Mouse (Mus musculus) spleen, adult 18-20 months (tissue): ENCODE results near the gene Vrk1.

Source experiments
- DNase-seq, 2 experiments: peaks; one replicate each; pipeline ENCODE4 v3.0.0; 2022; ENCODE audit warnings: mixed read lengths in 2 of 2

Vrk1 gene

DNA sequence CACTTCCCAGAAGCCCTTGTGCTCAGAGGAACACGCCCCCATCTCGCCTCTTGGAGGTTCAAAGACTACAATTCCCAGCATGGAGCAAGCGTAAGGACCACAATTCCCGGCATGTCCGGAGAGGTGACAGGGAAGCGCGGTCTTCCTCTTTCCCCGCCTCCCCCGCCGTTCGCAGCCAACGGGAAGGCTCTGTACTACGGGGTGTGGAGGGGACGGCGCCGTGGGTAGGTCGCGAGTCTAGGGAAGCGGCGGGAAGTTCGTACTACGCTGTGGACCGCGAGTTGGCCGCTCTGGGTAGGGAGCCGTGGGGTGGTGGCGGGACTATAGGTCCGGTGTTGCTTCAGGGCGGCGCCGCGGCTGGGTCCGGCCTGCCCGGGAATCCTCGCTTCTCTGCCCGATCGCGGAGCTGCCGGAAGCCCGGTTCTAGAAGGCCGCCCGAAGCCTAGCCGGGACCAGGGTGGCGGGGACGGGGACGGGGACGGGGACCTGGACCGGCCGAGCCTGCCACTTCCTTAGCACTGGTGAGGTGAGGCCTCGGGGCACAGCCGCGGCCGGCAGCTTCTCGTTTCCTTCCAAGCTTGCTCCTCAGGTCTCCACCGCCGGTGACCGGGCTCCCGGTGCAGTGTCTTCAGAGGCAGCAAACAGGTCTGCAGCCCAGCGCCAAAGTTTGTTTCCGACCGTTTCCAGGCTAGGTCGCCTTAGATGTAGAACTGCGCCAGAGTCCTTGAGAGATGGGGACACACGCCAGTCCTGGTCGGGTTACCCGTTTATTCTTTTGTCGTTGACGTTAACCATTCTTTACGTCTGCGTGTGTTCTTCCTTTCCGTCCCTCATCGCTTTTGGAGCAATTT lies at the start of gene Vrk1:
Gene Vrk1, plus strand, starts transcription at position 164 of the 851 bp plus-strand sequence.
- DNase-seq, result peak; percentile 85 to 92

DNA sequence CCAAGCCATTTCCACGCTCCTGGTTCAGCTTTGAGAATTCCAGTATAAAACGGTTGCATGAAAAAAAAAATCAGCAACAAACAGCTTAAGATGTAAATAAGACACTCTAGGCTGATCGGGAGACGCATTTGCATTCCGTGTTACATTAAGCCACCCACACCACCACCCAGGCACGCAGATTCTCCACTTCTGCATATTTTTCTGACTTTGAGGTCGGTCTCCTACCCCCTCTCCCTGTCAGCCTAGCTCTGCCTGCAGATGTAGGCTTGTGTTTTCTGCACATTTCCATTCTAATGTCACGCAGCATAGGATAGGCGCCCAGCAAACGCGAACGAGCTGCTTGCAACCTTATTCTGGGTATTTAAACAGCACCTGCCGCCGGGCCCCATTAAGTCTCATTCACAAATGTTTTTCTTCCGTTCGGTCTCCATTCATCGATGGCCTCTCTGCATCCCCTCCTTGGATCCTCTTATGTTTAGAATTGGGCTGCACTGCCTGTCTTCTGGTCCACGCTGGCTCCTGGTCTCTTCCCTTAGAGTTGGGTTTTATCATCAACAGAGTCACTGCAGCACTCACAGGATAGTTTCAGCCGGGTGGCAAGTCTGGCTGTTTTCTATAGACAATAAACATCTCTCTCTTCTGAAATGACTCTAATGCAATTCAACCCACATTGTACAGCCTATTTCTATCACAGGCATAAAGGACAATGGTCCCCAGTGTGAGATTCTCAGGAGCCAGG lies 49.3 kb upstream of the Vrk1 start:
- DNase-seq, result no peak

DNA sequence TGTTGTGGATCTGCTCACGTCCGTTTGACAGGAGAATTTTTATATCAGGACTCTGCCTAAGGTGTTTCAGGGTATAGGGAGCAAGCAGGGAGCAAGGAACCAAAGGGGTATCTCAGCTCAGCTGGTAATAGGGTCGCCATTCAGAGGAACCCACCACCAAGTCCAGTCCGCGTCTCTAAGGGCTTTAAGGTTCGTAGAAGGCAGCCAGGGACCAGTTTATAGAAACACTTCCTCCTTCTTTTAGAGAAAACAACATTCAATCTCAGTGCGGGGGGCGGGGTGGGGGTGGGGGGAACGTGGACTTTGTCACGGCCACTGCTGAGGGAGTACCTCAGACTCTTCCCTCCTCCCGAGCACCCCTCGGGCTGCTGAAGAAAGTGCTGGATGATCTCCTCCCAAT lies 48.4 kb upstream of the Vrk1 start:
- no peak for DNase-seq

DNA sequence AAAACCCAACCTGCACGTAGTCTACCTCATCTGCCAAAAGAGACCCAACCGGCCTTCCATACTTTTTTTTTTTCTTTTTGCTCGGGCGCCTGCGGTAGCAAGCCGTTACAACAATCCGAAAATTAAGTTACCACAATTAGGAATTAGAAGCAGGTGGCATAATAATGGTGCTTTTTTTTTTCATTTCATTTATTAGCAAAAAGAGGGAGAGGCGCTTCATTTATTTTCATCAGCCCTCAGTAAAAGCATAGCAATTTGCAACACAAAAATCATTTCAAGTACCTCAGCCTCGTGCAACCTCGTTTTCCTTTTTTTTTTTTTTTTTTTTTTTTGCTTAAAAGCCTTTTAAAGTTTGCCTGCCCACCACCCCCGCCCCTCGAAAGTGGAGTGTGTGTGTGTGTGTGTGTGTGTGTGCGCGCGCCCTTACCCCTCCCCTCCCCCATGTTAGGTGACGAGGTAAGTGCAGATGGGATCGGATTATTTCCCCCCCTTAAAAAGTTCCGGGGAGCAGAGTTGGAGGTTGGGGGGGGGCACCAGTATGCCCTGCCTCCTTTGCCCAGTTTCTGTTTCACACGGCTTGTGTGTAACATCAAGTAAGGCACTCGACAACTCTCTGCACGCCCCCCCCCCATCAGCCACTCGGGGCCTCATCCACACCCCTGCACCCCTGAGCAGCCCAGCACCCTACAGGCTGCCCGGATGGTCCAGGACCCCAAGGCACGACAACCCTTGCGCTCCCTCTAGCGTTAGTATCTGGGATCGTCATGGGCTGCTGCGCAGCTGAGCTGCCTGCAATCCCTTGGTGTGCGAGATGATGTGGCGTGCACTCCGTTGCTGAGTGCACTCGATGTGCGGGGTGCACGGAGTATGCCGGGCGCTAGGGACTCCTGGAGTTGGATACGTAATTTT lies 47.7 kb upstream of the Vrk1 start:
- DNase-seq, result peak; percentile 72 to 84

DNA sequence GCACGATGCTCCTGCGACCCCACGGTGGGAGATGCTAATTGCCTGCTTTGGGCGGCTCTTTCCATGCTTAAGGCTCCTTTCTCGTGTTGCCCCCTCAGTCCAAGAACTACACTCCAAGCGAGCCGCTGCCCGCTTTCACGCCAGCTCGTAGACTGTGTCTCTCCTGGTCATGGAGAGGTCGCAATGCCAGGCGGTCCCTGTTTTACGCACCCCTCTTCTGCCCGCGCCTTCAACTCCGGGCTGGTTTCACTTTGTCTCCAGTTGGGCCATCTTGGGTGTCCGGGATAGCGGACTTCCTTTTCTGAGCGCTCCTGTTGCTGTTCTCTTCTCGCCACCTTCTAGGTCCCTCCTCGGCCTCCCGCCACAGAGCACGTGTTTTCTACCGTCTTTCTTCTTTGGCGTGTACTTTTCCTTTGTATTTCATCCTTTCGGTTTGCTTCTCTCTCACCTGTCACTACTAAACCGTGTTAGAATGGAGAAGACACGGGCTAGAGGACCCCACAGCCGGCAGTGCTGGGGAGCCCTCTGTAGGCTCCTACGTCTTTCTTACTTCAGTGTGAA lies 46.9 kb upstream of the Vrk1 start:
- peak in 1 of 2 experiments; percentile 34 for DNase-seq

DNA sequence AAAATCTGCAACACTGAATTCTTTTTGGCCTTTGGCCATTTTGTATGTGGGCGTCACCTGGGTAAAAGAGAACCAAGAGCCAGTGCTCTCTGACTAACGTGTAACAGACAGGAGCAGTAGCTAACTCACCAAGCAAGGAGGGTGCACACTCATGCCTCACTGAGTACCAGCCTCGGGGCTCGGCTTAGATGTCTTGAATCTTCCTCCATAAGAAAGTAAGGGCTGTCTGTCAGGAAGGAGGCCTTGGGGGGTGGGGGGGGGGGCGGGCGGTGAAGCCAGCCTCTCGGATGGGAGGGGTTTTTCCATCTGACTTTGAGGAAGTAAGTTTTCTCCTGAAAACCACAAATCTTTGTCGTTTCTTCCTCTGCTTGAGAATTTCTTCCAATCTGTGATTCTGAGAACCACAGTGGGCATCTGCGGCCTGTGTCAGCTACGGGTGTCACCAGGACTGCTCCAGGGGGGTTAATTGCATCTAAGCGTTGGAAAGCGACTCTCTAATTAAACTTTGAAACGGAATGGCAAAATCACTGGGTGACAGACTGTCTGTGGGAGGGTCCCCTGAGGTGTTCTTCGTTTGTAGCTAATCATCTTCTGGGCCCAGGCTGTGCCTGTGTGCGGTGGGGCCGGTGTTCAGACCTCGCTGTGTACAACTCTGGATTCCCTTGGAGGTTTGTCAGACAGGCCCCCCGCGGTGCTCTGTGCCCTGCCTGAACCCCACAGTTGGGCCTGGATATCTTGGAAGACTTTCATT lies 43.0 kb upstream of the Vrk1 start:
- DNase-seq, result no peak

DNA sequence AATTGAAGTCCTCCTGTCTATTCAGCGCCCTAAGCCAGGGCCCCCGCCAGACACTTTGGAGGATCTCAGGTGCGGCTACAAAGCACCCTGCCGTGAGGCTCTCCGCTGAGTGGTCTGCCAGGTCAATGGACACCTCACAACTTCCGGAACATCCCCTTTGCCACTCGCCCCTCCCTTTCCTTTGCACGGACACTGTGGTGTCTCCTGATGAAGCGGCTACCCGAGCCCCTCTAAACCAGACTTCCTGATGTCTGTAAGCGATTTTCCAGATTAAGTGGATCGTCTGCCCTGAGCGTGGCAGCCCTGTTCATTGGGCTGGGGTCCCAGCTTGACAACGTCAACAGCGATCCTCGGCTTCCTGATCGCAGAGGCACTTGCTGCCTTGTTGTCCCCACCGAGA lies 42.2 kb upstream of the Vrk1 start:
- DNase-seq, result no peak

DNA sequence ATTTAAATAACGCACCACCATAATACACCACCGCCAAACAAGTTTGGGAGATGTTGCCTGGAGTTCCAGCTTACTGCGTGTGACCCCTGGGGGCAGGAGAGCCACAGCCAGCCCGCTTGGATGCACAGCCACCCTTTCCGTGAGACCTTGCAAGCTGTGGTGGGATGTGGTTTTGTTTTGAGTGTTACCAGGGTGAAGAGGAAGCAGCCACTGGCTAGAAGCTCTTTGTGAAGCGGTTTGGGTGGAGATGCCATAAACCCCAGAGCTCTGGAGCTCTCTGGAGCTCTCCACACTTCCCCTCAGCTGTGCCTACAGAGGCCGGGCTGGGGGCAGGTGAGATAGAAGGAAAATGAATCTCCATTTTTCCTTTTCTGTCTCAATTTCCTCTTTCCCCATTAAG lies 38.8 kb upstream of the Vrk1 start:
- DNase-seq, result no peak

DNA sequence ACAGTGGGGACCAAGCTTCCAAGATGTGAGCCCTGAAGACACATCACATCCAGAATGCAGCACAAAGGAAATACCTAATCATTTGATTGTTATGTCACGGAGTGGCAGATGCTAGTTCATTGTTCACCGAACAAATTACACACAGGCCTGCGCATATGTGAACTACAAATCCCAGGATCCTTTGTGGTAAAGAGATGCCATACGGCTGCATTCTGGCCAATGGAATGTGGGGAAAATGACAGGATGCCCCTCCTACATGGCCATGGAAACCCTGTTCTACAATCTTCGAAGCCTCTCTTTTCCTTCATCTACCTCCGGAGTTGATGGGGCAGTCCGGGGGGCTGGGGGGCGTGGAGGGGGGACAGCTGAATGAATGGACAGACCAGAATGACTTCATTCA lies 37.4 kb upstream of the Vrk1 start:
- DNase-seq, result no peak

DNA sequence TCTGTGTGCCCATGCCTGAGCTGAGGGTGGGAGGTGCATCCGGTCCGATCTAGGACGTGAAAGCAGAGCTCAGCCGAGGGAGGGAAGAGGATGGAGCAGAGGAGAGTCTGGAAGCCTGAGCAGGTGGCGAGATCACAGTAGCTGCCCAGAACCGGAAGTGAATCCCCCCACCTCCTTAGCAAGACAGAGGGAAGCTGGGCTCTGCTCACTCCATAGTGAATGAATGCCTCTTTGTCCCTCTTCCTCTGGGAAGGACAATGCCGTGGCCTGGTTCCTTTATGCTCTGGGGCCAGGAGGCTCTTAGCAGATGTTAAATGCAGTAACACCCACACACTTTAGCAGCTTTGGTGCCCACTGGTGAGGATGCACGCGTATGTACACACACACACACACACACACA lies 36.3 kb upstream of the Vrk1 start:
- DNase-seq, result no peak

DNA sequence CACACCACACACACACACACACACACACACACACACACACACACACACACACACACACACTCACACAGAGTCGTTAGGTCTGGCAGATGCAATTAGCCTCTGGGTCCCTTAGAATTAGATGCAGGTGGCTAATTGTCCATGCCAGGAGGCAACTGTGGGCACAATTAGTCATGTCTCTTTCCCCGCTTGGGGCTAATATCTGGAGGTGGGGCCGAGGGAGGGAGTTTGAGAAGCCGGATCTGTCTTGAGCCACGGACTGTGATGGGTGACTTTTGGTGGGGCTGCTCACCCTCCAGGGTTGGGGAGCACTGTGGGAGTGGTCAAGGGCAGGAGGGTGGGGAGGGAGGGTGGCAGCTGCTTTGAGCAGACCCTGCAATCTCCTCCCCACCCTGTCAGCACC lies 35.9 kb upstream of the Vrk1 start:
- DNase-seq, result no peak

DNA sequence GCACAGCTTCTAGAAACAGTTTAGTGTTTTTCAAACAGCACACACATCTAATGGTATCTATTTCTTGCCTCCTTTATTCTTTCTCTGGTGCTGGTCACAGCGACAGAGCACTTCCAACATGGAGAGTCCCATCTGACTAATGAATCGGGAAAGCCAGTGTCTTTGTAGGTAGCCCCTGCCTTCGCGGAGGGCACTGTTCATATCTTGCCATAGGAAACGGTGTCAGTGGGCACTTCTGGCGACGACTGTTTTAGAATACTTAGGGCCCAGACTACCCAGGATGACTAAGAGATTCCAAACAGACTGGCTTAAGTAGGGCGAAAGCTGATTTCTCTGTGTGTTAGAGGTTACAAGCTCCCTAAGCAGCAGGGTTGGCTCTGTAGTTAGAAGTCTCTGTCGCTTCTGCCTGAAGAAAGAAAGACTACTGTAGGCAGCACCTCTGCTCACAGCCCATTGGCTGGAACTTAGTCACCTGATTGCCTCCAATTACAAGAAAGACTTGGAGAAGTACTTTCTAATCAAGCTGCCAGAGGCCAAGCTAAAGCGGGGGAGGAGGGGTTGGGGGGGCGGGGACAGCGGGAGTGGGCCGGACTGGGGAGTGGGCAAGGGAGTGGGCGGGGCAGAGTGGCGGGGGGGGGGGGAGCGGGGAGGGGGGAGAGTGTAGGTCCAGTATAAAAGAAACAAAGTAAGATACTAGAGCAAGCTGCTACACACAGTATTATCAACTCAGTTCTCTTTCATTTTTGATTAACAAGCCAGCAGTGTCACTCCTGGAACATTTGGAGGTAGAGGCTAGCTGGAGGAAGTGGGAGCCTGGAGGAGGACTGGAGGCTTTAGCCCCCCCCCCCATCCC lies 28.7 kb upstream of the Vrk1 start:
- no peak for DNase-seq

DNA sequence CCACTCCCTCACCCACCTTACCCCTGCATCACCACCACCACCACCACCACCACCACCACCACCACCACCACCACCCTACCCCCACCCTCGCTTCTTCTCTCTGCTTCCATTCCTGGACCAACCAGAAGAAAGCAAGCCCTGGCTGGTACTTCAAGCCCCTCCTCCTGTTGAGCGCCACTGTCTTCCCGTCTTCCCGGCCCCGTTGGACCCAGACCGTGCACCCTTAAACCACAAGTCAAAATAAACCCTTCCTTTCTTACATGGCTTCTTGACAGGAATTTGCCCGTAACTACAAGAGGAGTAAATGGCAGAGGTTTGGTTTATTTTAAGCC lies 28.1 kb upstream of the Vrk1 start:
- no peak for DNase-seq

DNA sequence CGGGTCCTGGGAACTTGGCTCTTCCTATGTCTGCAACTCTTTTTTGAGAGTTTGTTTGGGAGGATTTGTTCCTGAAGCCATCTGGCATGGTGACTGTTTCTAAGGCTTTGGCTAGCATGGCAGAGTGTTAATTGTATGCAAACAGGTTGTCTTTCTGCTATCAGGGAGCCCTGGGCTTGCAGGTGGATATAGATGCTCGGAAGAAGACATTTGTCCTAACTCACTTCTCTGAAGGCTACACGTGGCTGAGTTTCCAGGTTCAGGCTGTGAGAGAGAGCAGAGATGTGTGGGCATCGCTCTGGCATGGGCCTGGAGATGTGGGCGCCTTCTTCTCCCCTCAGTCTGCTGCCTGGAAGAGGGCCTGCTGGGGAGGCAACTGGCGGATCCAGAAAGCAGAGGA lies 27.4 kb upstream of the Vrk1 start:
- no peak for DNase-seq

DNA sequence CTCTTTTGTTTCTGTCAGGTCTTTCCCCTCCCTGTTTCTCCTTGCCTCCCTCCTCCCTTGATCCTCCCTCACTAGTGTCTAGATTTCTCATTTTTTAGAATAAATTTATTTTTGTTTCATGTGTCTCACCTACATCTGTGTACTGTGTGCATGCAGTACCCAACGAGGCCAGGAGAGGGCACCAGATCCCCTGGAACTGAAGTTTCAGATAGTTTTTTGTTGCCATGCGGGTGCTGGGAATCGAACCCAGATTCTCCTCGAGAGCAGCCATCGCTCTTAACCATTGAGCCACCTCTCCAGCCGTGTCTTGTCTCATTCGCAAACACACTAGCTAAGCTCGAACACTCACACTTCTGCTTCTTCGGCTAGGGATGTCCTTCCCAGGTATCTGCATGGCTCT lies 26.5 kb upstream of the Vrk1 start:
- no peak for DNase-seq

DNA sequence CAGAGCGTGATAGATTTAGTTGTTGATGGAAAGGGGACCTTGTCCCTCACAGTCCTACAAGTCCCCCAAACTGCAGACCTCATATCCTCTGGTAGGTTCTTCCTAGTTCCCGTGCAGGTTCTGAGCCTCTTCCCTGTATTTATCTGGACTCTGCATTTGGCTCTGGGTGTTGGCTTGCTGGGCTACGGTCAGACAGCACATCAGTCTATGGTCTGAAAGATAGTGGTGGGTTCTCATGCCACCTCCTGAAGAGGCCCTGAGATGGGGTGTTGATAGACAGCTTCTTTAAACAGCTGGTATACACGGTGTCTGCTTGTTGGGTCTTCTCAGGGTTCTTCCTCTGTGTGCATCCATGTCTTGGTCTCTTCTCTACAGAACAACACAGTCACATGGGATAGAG lies 21.6 kb upstream of the Vrk1 start:
- no peak for DNase-seq

DNA sequence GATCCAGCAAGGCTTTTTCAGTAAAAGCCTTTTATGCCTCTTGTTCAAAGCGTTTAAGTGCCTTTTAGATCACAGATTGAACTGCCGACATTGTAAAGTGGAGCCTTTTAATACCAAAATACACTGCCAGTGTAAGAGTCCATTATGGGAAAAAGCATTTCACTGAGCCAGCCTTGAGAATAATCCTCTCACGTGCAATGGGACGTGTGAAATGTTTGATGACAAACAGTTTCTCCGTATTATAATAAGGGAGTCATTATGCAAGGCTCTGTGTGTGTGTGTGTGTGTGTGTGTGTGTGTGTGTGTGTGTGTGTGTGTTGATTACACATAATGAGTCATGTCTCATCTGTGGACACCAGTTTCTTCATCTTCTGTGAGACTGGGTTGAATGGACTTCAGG lies 17.3 kb upstream of the Vrk1 start:
- DNase-seq, result no peak

DNA sequence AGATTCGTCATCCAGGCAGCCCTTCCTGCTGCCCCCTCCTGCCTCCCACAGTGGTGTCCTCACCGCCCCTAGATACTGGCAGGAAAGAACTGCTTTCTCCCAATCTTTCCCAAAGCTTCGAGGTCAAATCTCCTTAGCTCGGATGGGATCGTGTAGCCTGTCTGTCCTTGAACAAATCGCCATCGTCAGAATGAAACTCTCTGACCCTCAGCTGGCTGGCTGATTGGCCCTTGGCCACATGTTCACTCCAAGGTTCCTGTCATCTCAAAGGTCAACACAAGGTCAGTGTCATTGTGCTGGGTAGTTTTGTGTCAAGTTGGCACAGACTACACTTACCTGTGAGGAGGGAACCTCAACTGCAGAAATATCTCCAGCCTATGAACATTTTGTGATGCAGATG lies 16.7 kb upstream of the Vrk1 start:
- DNase-seq, result no peak

DNA sequence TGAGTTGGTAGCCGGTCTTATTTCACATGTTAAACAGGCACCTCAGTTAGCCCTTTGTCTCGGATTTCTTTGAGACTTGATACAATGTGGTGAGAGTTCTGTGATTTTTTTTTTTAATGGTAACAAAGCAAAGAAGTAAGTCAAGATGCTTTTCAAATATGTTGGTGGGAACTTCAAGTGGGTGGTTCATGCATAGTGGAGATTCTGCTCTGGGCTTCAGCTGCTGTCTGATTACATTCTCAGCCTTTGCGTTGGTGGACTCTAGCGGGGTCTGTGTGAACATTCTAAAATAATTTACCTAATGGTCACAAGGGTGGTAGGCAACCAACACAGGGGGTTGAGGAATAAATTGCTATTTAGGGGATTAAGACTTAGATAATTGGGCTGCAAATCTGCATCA lies 14.1 kb upstream of the Vrk1 start:
- DNase-seq, result no peak

DNA sequence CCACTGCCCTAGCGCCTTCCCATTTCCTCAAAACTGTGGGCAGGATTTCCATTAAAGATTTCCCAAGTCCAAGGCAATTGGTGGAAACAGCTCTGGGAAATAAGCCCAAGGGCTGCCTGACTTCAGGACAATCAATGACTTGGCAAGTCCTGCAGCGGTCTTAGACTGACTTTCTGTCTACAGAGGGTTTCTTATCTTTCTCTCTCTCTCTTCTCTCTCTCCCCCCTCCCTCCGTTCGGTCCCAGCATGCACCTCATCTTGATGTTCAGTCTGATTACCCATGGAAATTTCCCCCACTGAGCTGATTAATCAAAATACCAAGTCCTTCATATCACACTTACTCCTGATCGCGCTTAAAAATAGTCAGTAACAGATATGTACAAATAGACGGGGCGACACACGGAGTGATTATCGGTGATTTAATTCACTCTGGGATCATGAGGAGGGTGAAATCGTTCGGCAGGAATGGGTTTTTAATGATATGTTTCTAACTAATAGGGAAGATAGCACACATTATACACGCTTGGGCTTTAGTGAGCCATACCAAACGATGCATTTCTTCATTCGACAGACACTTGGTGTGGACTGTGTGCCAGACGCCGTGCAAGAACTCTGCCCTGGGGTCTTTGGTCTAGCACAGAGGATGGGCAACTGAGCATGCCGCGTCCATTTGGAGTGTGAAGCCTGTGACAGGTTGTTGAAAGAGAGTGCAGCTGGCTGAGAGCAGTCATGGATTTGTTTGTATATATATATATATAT lies 12.8 kb upstream of the Vrk1 start:
- no peak for DNase-seq

DNA sequence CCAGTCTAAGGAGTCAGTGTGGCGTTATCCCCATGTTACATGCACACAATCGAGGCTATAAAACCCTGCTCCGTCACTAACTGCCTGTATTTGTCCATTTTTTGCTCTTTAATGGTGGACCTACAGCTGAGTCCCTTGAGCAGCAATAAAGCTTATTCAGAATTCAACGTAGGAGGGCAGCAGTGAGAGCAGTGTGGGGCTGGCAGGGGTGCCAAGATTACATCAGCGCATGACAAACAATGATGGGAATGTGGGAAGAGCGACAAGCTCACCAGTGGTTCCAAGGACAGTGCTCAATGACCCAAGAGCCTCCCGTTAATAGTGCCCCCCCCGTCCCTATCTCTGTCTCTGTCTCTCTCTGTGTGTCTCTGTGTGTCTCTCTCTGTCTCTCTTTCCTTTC lies 8.3 kb upstream of the Vrk1 start:
- DNase-seq, result no peak
